Mouse (Mus musculus): Measurements from ENCODE around the gene Nufip1. TPM values are rescaled to one million over a fixed set of nuclear protein-coding genes. Genes with fewer than 3 reads are reported as not detected.

Gene Nufip1
- 17.8 and 19.2 TPM in 2 replicates for polyA plus RNA-seq (2014; fragmentation: Nextera tagmentation; extraction: Ambion mirVana)

DNA sequence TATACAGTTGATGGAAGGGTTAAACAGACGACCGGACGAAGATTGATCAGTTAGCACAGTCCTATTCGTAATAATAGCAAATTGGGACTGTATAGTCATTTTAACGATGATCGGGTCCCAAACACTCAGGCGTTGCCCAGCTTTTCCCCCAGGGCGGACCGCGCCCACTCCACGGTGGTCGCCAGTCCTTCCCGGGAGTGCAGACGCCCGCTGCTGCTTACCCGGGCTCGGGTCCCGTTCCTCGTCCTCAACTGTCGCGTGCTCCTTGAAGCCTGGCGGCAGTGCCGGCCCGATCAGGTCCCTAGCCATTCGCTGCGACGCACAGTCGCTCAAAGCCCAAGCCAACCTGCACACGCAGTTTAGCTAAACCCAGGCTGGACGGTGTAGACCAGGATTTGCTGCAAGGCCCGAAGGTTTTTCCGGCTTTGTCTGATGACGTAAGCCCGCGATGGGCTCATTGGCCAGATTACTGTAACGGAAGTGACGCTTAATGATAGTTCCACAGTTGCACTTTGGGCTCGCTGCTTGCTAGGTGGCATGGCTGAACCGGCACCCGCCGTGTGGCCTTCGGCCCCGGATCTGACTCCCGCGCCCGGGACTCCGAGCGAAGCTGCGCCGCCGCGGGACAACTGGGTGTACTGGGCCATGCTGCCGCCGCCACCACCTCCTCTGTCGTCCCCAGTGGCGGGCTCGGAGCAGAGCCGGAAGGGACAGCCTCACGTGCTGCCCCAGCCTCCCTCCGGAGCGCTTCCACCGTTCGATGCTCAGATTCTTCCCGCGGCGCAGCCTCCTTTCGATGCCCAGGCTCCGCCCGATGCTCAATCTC is at the start of gene Nufip1, which contains the start of gene Gpalpp1:
TSS of gene Nufip1 (plus strand) at position 496 of the 826 bp plus-strand sequence.
TSS of gene Gpalpp1 (minus strand) at position 365 of the 826 bp plus-strand sequence.
- ATAC-seq (replicated peaks; ENCODE audit: low FRiP score) (peak; percentile 99), DNase-seq (ENCODE audit: low spot score) (peak; percentile 91)
- Histone ChIP-seq H3K27me3 (ENCODE audit: control insufficient read depth, insufficient read depth, low read length) (no peaks in the 10 kb centered on the region), H3K27ac (ENCODE audit: low read depth, low read length) (peak within 1 kb of the TSS; percentile 20; the same call in 1 of the 2 replicates), H3K4me2 (ENCODE audit: low read depth, low read length, severe bottlenecking) (peak within 1 kb of the TSS; percentile 85), H3K9me3 (ENCODE audit: control insufficient read depth, low read length) (no peaks in the 10 kb centered on the region), H3K36me3 (ENCODE audit: control insufficient read depth, insufficient read depth, low read length) (peaks cover 3% of the 10 kb centered on the region; the same call in 1 of the 2 replicates), H3K4me3 (ENCODE audit: low read depth, low read length) (peak within 1 kb of the TSS; percentile 74), H3K4me1 (replicated peaks; ENCODE audit: control insufficient read depth, insufficient read depth, low read length) (peaks cover 5% of the 10 kb centered on the region; the same call in 1 of the 2 replicates), H3K9ac (ENCODE audit: low read length) (peak within 1 kb of the TSS; percentile 80)
- under 1% methylated on average over 69 of the region's 69 CpGs for WGBS

DNA sequence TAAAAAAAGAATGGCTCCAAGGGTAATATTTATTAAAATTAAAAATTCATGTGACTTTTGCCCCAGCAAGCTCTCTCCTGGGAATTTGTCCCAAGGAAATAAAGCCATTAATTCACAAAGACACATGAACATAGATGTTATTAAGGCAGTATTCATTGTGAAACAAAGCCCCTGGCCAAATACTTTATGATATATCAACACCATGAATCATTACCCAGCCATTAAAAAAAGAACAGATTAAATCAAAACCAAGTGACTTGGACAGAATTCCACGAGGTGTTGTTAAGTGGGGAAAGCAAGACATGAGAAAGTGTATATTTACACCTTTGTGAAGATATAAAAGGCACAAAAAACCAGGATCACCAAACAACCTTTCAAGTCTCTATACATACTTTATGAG is 43.5 kb upstream of the Nufip1 start:
- Histone ChIP-seq H3K9ac (ENCODE audit: low read length) (no peak overlapping the region), H3K9me3 (ENCODE audit: control insufficient read depth, low read length) (no peaks in the 10 kb centered on the region), H3K4me3 (ENCODE audit: low read depth, low read length) (no peak overlapping the region), H3K27ac (ENCODE audit: low read depth, low read length) (no peak overlapping the region), H3K27me3 (ENCODE audit: control insufficient read depth, insufficient read depth, low read length) (no peaks in the 10 kb centered on the region), H3K4me1 (replicated peaks; ENCODE audit: control insufficient read depth, insufficient read depth, low read length) (no peaks in the 10 kb centered on the region), H3K4me2 (ENCODE audit: low read depth, low read length, severe bottlenecking) (no peak overlapping the region), H3K36me3 (ENCODE audit: control insufficient read depth, insufficient read depth, low read length) (no peaks in the 10 kb centered on the region)
- DNase-seq (ENCODE audit: low spot score) (no peak), ATAC-seq (replicated peaks; ENCODE audit: low FRiP score) (no peak)
- 85% methylated on average over 1 of the region's 1 CpGs for WGBS

DNA sequence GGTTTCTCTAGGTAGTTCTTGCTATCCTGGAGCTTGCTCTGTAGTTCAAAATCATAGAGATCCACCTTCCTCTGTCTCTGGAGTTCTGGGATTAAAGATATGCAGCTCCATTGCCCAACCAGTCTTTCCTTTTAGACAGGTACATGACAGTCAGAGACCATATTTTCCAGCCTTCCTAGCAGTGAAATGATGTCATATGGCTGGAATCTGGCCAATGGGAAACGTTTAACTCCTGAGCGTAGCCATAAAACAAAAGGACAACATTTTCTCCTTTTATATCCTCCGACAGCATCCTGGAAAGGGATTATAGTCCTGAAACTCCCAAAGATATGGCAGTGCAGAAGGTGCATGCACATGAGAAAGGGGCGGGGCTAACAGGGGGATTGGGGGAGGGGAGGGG is 42.4 kb upstream of the Nufip1 start:
- ATAC-seq (replicated peaks; ENCODE audit: low FRiP score) (no peak), DNase-seq (ENCODE audit: low spot score) (no peak)
- WGBS: 79% methylated on average over 4 of the region's 4 CpGs
- Histone ChIP-seq H3K27ac (ENCODE audit: low read depth, low read length) (no peak overlapping the region), H3K4me3 (ENCODE audit: low read depth, low read length) (no peak overlapping the region), H3K36me3 (ENCODE audit: control insufficient read depth, insufficient read depth, low read length) (no peaks in the 10 kb centered on the region), H3K9me3 (ENCODE audit: control insufficient read depth, low read length) (no peaks in the 10 kb centered on the region), H3K9ac (ENCODE audit: low read length) (no peak overlapping the region), H3K4me1 (replicated peaks; ENCODE audit: control insufficient read depth, insufficient read depth, low read length) (no peaks in the 10 kb centered on the region), H3K4me2 (ENCODE audit: low read depth, low read length, severe bottlenecking) (no peak overlapping the region), H3K27me3 (ENCODE audit: control insufficient read depth, insufficient read depth, low read length) (no peaks in the 10 kb centered on the region)

DNA sequence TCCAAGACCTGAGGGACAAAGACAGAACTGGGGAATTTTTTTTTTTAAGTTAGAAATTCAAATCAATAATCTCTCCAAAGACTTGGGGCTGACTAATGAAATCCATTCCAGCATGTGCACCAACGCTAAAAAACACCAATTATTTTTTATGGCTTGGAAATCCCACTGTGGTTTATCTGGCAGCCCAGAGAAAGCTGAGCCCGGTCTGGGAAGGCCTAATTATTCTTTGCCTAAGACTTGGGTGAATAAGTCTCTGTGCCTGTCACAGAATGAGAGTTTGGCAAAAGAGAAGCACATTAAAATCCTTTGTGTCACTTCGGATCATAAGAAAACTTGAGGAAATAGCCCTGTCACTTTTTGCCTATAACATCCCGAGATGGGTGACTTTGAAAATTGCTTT is 41.4 kb upstream of the Nufip1 start:
- Histone ChIP-seq H3K27ac (ENCODE audit: low read depth, low read length) (no peak overlapping the region), H3K36me3 (ENCODE audit: control insufficient read depth, insufficient read depth, low read length) (no peaks in the 10 kb centered on the region), H3K4me2 (ENCODE audit: low read depth, low read length, severe bottlenecking) (no peak overlapping the region), H3K4me1 (replicated peaks; ENCODE audit: control insufficient read depth, insufficient read depth, low read length) (no peaks in the 10 kb centered on the region), H3K27me3 (ENCODE audit: control insufficient read depth, insufficient read depth, low read length) (no peaks in the 10 kb centered on the region), H3K9ac (ENCODE audit: low read length) (no peak overlapping the region), H3K9me3 (ENCODE audit: control insufficient read depth, low read length) (no peaks in the 10 kb centered on the region), H3K4me3 (ENCODE audit: low read depth, low read length) (no peak overlapping the region)
- DNase-seq (ENCODE audit: low spot score) (no peak), ATAC-seq (replicated peaks; ENCODE audit: low FRiP score) (no peak)
- 65% methylated on average over 4 of the region's 4 CpGs for WGBS

DNA sequence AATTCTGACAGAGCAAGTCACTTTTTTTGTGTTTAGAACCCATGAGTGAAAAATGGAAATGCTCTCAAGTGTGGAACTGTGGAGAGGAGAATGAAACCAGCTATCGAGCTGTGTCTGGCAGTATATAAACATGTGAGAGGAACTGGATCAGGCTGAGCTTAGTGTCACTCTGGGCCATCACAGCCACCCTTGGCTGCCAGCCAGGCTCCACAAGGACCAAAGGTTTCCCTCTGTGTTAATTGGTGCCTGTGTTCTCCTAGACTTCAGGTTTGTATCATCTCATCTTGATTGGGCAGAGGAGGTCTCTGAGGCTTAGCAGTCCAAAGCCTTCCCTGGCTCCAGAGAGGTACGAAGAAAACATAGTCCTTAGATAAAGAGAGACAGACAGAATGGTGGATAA is 38.1 kb upstream of the Nufip1 start:
- Histone ChIP-seq H3K4me3 (ENCODE audit: low read depth, low read length) (no peak overlapping the region), H3K9ac (ENCODE audit: low read length) (no peak overlapping the region), H3K27me3 (ENCODE audit: control insufficient read depth, insufficient read depth, low read length) (no peaks in the 10 kb centered on the region), H3K4me1 (replicated peaks; ENCODE audit: control insufficient read depth, insufficient read depth, low read length) (peaks cover 2% of the 10 kb centered on the region; the same call in 1 of the 2 replicates), H3K9me3 (ENCODE audit: control insufficient read depth, low read length) (no peaks in the 10 kb centered on the region), H3K27ac (ENCODE audit: low read depth, low read length) (no peak overlapping the region), H3K4me2 (ENCODE audit: low read depth, low read length, severe bottlenecking) (no peak overlapping the region), H3K36me3 (ENCODE audit: control insufficient read depth, insufficient read depth, low read length) (no peaks in the 10 kb centered on the region)
- DNase-seq (ENCODE audit: low spot score) (no peak), ATAC-seq (replicated peaks; ENCODE audit: low FRiP score) (no peak)
- 84% methylated on average over 2 of the region's 2 CpGs for WGBS

DNA sequence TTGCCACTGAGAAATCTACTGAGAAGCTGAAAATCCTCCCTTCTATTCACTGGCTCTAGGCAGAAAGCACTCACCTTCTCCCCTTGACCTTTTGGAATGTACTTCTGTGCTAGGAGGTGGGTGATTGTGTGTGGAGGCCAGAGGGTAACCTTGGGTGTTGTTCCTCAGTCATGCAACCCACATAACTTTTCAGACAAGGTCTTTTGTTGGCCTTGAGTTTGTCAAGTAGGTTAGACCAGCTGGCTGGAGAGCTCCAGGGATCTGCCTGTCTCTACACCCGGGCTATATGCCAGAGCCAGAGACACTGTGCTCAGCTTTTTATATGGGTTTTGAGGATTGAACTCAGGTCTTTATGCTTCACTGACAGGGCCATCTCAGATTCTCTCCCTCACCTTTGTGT is 36.5 kb upstream of the Nufip1 start:
- no peak for DNase-seq (ENCODE audit: low spot score)
- Histone ChIP-seq H3K9ac (ENCODE audit: low read length) (no peak overlapping the region), H3K4me1 (replicated peaks; ENCODE audit: control insufficient read depth, insufficient read depth, low read length) (peaks cover 2% of the 10 kb centered on the region; the same call in 1 of the 2 replicates), H3K4me2 (ENCODE audit: low read depth, low read length, severe bottlenecking) (no peak overlapping the region), H3K36me3 (ENCODE audit: control insufficient read depth, insufficient read depth, low read length) (no peaks in the 10 kb centered on the region), H3K27me3 (ENCODE audit: control insufficient read depth, insufficient read depth, low read length) (no peaks in the 10 kb centered on the region), H3K9me3 (ENCODE audit: control insufficient read depth, low read length) (no peaks in the 10 kb centered on the region), H3K4me3 (ENCODE audit: low read depth, low read length) (no peak overlapping the region), H3K27ac (ENCODE audit: low read depth, low read length) (no peak overlapping the region)
- 87% methylated on average over 1 of the region's 1 CpGs for WGBS
- ATAC-seq (replicated peaks; ENCODE audit: low FRiP score): no peak

DNA sequence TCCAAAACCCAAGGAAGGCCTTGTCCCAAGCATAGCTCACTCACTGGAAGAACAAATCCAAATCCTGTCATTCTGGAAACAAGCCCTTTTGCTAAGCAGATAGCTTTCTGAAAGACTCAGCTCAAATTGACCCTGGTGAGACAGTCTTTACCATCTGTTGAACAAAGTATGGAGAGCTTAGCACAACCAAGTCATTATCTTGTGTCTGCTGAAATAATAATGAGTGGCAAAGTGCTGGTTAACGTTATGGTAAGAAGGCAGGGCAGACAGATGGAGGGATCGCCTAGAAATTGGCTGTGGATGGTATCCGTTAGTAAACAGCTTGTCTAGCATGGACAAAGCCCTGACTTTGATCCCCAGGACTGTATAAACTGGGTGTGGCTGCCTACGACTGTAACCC is 35.0 kb upstream of the Nufip1 start:
- Histone ChIP-seq H3K4me1 (replicated peaks; ENCODE audit: control insufficient read depth, insufficient read depth, low read length) (peaks cover 2% of the 10 kb centered on the region; the same call in 1 of the 2 replicates), H3K4me3 (ENCODE audit: low read depth, low read length) (no peak overlapping the region), H3K4me2 (ENCODE audit: low read depth, low read length, severe bottlenecking) (no peak overlapping the region), H3K9ac (ENCODE audit: low read length) (no peak overlapping the region), H3K36me3 (ENCODE audit: control insufficient read depth, insufficient read depth, low read length) (no peaks in the 10 kb centered on the region), H3K27me3 (ENCODE audit: control insufficient read depth, insufficient read depth, low read length) (no peaks in the 10 kb centered on the region), H3K9me3 (ENCODE audit: control insufficient read depth, low read length) (no peaks in the 10 kb centered on the region), H3K27ac (ENCODE audit: low read depth, low read length) (no peak overlapping the region)
- WGBS: 65% methylated on average over 4 of the region's 4 CpGs
- ATAC-seq (replicated peaks; ENCODE audit: low FRiP score): no peak
- DNase-seq (ENCODE audit: low spot score): no peak

DNA sequence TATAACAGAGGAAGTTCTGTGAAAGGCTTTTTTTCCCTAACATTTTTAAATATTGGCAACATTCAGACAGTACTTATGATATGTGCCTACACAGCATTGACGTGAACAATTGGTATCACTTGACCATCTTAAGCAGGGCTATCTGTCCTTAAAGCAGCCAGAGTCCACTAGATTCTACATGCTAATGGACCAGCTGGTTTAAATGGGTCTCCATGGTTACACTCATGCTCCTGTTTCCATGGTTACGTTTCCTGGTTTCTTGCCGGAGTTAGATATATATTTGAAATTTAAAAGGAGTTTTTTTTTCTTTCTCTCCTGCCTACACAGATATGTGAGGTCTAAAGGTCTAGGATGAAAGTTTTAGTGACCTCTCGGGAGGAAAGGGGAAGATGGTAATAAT is 34.1 kb upstream of the Nufip1 start:
- Histone ChIP-seq H3K4me2 (ENCODE audit: low read depth, low read length, severe bottlenecking) (no peak overlapping the region), H3K36me3 (ENCODE audit: control insufficient read depth, insufficient read depth, low read length) (no peaks in the 10 kb centered on the region), H3K4me1 (replicated peaks; ENCODE audit: control insufficient read depth, insufficient read depth, low read length) (peaks cover 2% of the 10 kb centered on the region; the same call in 1 of the 2 replicates), H3K4me3 (ENCODE audit: low read depth, low read length) (no peak overlapping the region), H3K27ac (ENCODE audit: low read depth, low read length) (no peak overlapping the region), H3K9ac (ENCODE audit: low read length) (no peak overlapping the region), H3K27me3 (ENCODE audit: control insufficient read depth, insufficient read depth, low read length) (no peaks in the 10 kb centered on the region), H3K9me3 (ENCODE audit: control insufficient read depth, low read length) (no peaks in the 10 kb centered on the region)
- DNase-seq (ENCODE audit: low spot score) (no peak), ATAC-seq (replicated peaks; ENCODE audit: low FRiP score) (0 out of 2 replicates have a peak, but pooled peaks have one; percentile 51)
- WGBS: 68% methylated on average over 4 of the region's 4 CpGs
